Mouse (Mus musculus) brain, embryonic 14.5 days (tissue): ENCODE data around the gene Slc2a8. TPM values are rescaled to one million over a fixed set of nuclear protein-coding genes. Genes with fewer than 3 reads are reported as not detected.
A peak's percentile ranks its signal among the peaks of the same experiment; 100 is the strongest.
"Not testable (repeated sequence)": the region's sequence is repeated elsewhere in the genome, so short reads cannot be mapped to it uniquely, and the experiment has no call there.

Experiments used
- DNase-seq: peaks from one replicate; pipeline ENCODE4 v3.0.0-alpha.2; 2011; ENCODE audit warnings: low read depth
- CTCF ChIP-seq: fragments of 200-500 bp; IDR thresholded peaks from 2 replicates; pipeline ENCODE4 v1.5.1; 2012; ENCODE audit warnings: inconsistent platforms, mild to moderate bottlenecking, moderate library complexity, borderline replicate concordance; ENCODE audit not compliant: insufficient read depth, insufficient read length; ENCODE audit errors: extremely low read depth
- POLR2A ChIP-seq: fragments of 200-500 bp; IDR thresholded peaks from 2 replicates; pipeline ENCODE4 v1.6.1; 2012; ENCODE audit warnings: mild to moderate bottlenecking, inconsistent platforms, borderline replicate concordance; ENCODE audit not compliant: poor library complexity, insufficient read depth, insufficient read length, severe bottlenecking; ENCODE audit errors: extremely low read depth
- polyA plus RNA-seq: library from polyadenylated mRNA; depleted of rRNA; stranded (reverse); fragments of >200 nt; gene quantifications from 2 replicates; pipeline ENCODE4 v1.2.3, GENCODE M21; 2012; rRNA removed

The Slc2a8 gene
- 26.9 and 40.6 TPM in 2 replicates for polyA plus RNA-seq

DNA sequence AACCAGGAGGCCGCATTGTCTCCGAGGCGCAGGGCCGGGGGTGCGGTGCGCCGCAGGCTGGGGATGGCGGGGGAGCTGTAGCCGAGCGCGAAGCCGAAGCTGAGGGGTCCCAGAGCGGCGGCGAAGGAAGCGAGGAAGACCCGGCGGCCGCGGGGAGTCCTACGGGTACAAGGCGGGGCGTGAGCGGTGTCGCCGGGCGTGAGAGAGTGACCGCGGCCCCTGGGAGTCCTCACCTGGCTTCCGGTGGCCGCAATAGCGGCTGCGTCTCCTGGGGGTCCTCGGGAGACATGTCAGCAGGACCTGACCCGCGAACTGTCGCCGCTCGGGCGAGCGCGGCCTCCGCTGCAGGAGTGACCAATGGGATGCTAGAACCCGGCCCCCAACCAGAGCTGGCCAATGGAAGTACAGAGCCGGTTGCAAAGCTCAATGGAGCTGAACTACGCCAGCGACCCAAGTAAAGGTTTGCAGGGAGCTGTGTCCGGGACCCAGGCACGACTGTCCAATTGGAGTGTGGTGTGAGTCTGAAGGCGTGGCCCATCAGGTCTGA, at the start of gene Slc2a8:
Gene Slc2a8, minus strand, starts transcription at position 359 of the 547 bp plus-strand sequence.
- DNase-seq = peak; percentile 98
- TF ChIP-seq CTCF (no peak), POLR2A (peak; percentile 80; the same call in 1 of the 2 replicates)

DNA sequence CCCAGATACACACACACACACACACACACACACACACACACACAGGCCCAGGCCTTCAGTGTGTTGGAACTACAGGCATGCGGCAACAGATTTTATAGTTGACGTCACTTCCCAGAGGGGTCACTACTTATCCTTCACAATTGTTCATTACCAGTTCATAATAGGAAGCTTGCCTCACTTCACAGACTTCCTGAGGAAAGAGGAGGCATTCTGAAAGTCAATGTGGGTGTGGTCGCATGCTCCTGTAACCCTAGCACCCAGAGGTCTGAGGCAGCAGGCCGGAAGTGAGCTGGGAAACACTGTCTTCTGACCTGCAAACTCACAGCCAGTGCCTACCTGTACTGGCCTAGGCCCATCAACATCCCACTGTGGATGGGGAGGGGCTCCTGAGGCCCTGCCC, 43.2 kb upstream of the Slc2a8 start:
- DNase-seq = no peak
- TF ChIP-seq CTCF (no peak), POLR2A (no peak)

DNA sequence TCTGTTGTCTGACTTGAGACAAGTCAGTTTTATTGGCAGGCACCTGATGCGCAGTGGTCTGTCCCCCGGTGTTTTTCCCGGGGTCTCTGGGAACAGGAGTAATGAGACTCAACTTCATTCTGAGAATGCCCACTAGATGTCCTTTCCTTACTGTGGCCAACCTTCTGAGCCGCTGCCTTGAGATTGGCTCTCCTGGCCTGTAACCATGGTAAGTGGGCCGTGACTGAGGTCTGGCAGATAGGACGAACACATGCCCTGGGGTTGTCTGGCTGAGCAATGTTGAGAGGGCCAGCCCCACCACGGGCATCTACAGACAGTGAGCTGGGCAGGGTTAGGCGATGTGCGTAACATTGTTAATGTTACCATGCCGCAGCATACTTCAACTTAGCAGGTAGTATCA, 42.7 kb upstream of the Slc2a8 start:
- peak; percentile 14; the same call in 1 of the 2 replicates for TF ChIP-seq CTCF
- no peak for TF ChIP-seq POLR2A
- DNase-seq = peak; percentile 29

DNA sequence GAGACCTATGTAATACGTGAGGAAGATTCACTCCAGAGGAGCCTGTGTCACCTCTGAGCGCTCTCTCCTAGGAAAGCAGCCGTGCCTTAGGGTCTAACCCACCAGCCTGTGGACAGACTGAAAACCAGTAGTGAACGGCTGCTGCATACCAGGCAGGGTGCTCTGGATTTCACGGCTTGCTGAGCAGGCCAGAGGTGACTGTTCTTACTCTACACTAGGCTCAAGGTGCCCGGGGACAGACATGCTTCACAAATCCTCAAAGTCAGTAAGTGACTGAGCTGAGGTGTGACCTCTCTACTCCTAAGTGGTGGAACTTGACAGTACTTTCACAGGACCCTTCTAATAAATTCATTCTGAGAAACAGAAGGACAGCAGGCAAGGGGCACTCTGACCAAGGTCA, 41.0 kb upstream of the Slc2a8 start:
- no peak for DNase-seq
- TF ChIP-seq POLR2A = no peak
- TF ChIP-seq CTCF = no peak

DNA sequence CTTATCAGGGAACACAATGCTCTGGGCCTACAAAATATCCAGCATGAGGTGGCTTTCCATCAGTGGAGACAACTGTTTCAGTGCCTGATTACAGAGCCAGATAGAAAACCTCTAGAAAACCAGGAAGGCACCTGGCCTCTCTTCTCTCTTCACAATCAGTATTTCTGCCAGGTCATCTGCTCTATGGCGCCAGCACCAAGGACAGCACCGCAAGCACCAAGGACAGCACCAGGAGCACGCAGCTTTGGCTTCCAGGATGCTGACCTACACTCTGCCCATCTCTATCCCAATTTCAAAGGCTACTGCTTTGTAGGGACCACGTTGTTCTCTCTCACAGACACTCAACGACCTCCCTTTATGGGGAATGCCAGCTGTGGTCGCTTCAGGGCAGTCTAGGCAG, 36.1 kb upstream of the Slc2a8 start:
- DNase-seq = no peak
- TF ChIP-seq CTCF (no peak), POLR2A (no peak)

DNA sequence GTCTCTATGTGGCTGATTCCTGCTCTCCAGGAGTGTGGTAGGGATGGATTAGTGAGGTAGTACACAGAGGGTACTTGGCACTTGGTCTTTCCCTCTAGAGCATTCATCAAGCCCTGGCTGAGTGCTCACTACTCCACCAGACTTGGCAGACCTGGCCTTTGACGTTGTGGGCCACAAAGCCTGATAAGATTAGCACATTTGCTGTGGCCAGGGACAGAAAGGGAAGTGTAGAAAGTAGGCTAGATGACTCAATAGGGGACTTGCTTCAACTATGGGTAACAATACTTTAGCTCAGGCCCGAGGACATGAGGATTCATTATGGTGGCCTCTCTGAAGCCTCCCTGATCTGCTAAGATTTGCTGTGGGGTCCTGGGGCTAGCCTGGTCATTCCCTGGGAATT, 35.3 kb upstream of the Slc2a8 start:
- TF ChIP-seq POLR2A (no peak), CTCF (no peak)
- no peak for DNase-seq

DNA sequence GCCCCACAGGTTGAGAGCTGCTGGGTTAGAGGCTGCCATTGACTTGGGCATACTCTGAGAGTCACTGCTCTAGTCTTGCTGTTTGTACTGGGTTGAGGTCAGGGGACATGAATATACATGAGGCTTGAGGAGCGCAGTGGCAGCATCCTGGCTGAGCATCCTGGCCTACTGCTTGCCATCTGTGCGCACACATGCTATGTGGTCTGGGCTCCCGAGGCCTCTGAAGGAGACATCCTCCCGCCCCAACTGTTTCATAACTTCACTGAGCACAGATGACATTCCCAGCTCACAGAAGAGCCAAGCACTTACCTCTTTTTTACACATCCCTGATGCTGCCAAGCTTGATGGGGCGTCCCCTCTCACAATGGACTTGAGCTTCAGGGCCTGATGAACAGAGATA, 33.0 kb upstream of the Slc2a8 start:
- peak; percentile 78 for DNase-seq
- TF ChIP-seq POLR2A = no peak
- no peak for TF ChIP-seq CTCF

DNA sequence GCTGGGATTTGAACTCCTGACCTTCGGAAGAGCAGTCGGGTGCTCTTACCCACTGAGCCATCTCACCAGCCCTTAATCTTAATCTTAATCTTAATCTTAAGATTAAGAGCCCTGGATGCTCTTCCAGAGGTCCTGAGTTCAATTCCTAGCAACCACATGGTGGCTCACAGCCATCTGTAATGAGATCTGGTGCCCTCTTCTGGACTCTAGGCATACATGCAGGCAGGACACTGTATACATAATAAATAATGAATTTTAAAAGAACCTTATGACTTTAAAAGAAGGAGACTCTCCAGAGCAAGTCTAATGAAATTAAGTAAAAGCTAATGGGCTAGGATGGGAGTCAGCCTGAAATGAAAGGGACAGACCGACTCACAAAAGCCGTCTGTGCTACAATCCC, 27.2 kb upstream of the Slc2a8 start:
- DNase-seq = not testable (repeated sequence)

DNA sequence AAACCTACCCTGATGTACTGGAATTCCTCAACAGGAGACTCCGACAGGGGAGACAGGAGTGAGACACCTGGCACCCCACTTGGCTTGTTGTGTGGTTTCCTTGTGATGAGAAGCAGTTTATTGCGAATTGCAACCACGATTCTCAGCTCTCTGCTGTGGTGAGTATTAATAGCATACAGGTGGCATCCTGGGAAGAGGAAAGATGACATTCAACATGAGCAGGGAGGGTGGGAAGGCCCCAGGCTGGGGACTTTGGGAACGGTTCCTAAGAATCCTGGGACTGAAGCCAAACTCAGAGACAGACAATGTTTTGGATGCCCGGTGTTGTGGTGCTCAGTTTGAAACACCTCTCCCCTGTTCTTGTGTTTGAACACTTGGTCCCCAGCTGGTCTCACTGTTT, 23.2 kb upstream of the Slc2a8 start:
- DNase-seq = peak; percentile 29
- no peak for TF ChIP-seq CTCF
- no peak for TF ChIP-seq POLR2A

DNA sequence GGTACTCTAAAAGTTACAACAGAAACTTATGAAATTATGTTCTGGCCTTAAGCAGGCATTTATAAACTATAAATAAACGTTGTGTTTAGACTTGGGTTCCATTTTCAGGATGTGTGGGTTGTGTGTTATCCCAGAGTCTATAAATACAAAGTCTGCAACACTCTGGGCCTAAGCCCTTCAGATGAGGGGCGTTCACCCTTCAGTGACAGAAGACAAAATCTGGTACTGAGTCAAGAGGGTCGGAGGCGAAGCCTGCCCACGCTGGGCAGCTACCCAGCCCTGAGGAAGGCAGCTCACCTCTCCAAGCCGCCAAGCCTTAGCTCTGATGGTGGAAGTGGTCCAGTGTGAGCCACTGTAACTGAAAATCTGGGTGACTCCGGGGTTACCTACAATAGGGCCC, 20.3 kb upstream of the Slc2a8 start:
- TF ChIP-seq POLR2A (no peak), CTCF (no peak)

DNA sequence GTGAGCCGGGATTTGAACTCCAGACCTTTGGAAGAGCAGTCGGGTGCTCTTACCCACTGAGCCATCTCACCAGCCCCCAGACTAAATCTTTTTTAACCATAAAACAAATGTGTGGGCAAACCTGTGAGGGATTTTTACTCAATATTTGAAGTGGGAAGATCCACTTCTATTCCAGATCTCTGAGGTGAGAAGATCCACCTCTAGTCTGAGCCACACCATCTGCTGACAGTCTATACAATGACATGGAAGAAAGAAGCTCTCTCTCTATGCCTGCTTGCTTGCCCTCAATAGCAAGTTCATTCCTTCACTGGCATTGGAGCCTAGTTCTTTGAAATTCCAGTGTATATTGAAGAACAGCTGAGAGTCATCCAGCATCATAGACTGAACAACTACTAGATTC, 17.9 kb upstream of the Slc2a8 start:
- no peak for DNase-seq
- TF ChIP-seq CTCF (no peak), POLR2A (no peak)

More for the DNA sequence above, 20.3 kb upstream of the Slc2a8 start:
- no peak for DNase-seq

DNA sequence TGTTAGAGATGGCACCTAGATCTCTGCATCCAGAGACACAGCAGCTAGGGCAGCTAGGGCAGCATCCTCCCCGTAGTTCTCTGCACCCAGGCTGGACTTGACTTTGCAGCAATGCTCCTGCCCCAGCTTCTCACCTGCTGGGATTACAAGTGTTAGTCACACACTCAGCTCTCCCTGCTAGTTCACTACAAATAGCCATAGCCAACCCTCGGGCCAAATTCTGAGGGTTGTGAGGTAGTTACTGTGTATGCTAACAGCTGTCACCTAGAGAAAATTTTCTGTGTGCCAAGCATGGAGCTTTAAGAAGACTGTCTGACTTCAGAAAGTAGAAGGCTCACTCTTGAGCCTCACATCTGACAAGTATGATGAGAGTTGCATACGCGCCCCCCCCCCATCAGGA, 15.9 kb upstream of the Slc2a8 start:
- TF ChIP-seq POLR2A (no peak), CTCF (no peak)

More for the DNA sequence above, 15.9 kb upstream of the Slc2a8 start:
- DNase-seq = no peak
